Mouse (Mus musculus): ENCODE data around the gene D030056L22Rik.
A peak's percentile ranks its signal among the peaks of the same experiment; 100 is the strongest.
"Not testable (repeated sequence)": the region's sequence is repeated elsewhere in the genome, so short reads cannot be mapped to it uniquely, and the experiment has no call there.

D030056L22Rik gene

GRCm38 (mm10) chr19:18712866-18713300 is at the start of gene D030056L22Rik:
TSS of gene D030056L22Rik (plus strand) at chr19:18713193.
- DNase-seq (ENCODE audit: low read depth, low spot score): peak; percentile 90

- DNase-seq (ENCODE audit: low read depth, low spot score): no peak
These were observed 49.1 kb upstream of the D030056L22Rik start for GRCm38 (mm10) chr19:18663904-18664303.

GRCm38 (mm10) chr19:18666966-18667365 is 46.0 kb upstream of the D030056L22Rik start:
- no peak for DNase-seq (ENCODE audit: low read depth, low spot score)

GRCm38 (mm10) chr19:18669551-18669950 is 43.4 kb upstream of the D030056L22Rik start:
- DNase-seq (ENCODE audit: low read depth, low spot score): no peak

- DNase-seq (ENCODE audit: low read depth, low spot score): peak; percentile 97
These were observed 42.4 kb upstream of the D030056L22Rik start, which contains the start of gene Carnmt1 for GRCm38 (mm10) chr19:18670608-18671007. TSS of gene Carnmt1 (plus strand) at chr19:18670764.

GRCm38 (mm10) chr19:18671056-18671741 is 41.8 kb upstream of the D030056L22Rik start:
- DNase-seq (ENCODE audit: low read depth, low spot score): no peak

GRCm38 (mm10) chr19:18672498-18672897 is 40.5 kb upstream of the D030056L22Rik start:
- DNase-seq (ENCODE audit: low read depth, low spot score): no peak

- no peak for DNase-seq (ENCODE audit: low read depth, low spot score)
These were observed 39.9 kb upstream of the D030056L22Rik start for GRCm38 (mm10) chr19:18673116-18673515.

- no peak for DNase-seq (ENCODE audit: low read depth, low spot score)
These were observed 30.9 kb upstream of the D030056L22Rik start for GRCm38 (mm10) chr19:18682142-18682541.

- DNase-seq (ENCODE audit: low read depth, low spot score): no peak
These were observed 25.4 kb upstream of the D030056L22Rik start for GRCm38 (mm10) chr19:18687556-18687955.

- DNase-seq (ENCODE audit: low read depth, low spot score): no peak
These were observed 20.8 kb upstream of the D030056L22Rik start for GRCm38 (mm10) chr19:18692176-18692575.

- no peak for DNase-seq (ENCODE audit: low read depth, low spot score)
These were observed 20.2 kb upstream of the D030056L22Rik start for GRCm38 (mm10) chr19:18692768-18693167.

- DNase-seq (ENCODE audit: low read depth, low spot score): no peak
These were observed 17.9 kb upstream of the D030056L22Rik start for GRCm38 (mm10) chr19:18695116-18695515.

- DNase-seq (ENCODE audit: low read depth, low spot score): no peak
These were observed 17.4 kb upstream of the D030056L22Rik start for GRCm38 (mm10) chr19:18695552-18695951.

GRCm38 (mm10) chr19:18708101-18708500 is 4.9 kb upstream of the D030056L22Rik start:
- no peak for DNase-seq (ENCODE audit: low read depth, low spot score)

- DNase-seq (ENCODE audit: low read depth, low spot score): no peak
These were observed 2.1 kb upstream of the D030056L22Rik start for GRCm38 (mm10) chr19:18710903-18711302.

GRCm38 (mm10) chr19:18711589-18711988 is 1.4 kb upstream of the D030056L22Rik start:
- DNase-seq (ENCODE audit: low read depth, low spot score): no peak

GRCm38 (mm10) chr19:18712153-18712865 is 684 bp upstream of the D030056L22Rik start:
- DNase-seq (ENCODE audit: low read depth, low spot score): no peak

GRCm38 (mm10) chr19:18713357-18713756 is 364 bp downstream of the D030056L22Rik start:
- DNase-seq (ENCODE audit: low read depth, low spot score): not testable (repeated sequence)

GRCm38 (mm10) chr19:18716374-18716773 is 3.4 kb downstream of the D030056L22Rik start:
- peak; percentile 28 for DNase-seq (ENCODE audit: low read depth, low spot score)

GRCm38 (mm10) chr19:18720337-18720736 is 7.3 kb downstream of the D030056L22Rik start:
- no peak for DNase-seq (ENCODE audit: low read depth, low spot score)

- no peak for DNase-seq (ENCODE audit: low read depth, low spot score)
These were observed 12.2 kb downstream of the D030056L22Rik start for GRCm38 (mm10) chr19:18725186-18725585.

- no peak for DNase-seq (ENCODE audit: low read depth, low spot score)
These were observed 17.3 kb downstream of the D030056L22Rik start for GRCm38 (mm10) chr19:18730255-18730654.
